ENCODE assay signal across 7 mouse cellular contexts in the genomic region with DNA sequence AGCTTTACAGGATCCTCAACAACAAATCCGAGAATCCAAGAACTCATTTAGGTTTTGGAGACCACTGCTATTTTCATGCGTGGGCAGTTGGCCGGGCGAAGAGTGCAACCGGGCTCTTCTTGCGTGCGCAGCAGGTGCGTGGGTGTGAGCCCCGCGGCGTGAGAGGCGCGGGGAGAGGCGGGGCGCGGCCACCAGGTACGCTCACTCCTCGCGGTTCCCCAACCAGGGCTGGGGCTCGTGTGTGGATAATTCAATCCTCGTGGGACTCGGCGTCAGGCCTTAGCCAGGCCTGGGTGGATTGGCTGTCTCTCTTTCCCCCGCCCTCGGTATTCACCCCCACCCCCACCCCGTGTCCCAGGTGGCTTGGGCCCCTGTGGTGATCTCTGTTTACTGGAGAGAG. TPM values are rescaled to one million over a fixed set of nuclear protein-coding genes. Genes with fewer than 3 reads are reported as not detected.
DNase-seq lines count a peak whose midpoint lies in the region; ATAC-seq lines count a peak whose summit lies in the region.

No protein-coding gene starts in this region.

- no peaks in the 10 kb centered on the region for H3K9me3 ChIP-seq in lung, embryonic 15.5 days
- H3K9me3 ChIP-seq in embryonic facial prominence, embryonic 10.5 days = no peaks in the 10 kb centered on the region
- H3K9me3 ChIP-seq in intestine, embryonic 14.5 days (ENCODE audit: control insufficient read depth, low read length) = no peaks in the 10 kb centered on the region
- no peaks in the 10 kb centered on the region for H3K9me3 ChIP-seq in midbrain, embryonic 16.5 days (replicated peaks; ENCODE audit: control insufficient read depth, low read length, poor library complexity, severe bottlenecking)

- peaks cover 49% of the 10 kb centered on the region for H3K27me3 ChIP-seq in lung, embryonic 15.5 days
- peaks cover 71% of the 10 kb centered on the region for H3K27me3 ChIP-seq in embryonic facial prominence, embryonic 10.5 days (replicated peaks; ENCODE audit: low read depth, poor library complexity, severe bottlenecking)
- H3K27me3 ChIP-seq in intestine, embryonic 14.5 days (replicated peaks; ENCODE audit: control insufficient read depth, insufficient read depth, low read length) = peaks cover 41% of the 10 kb centered on the region
- peaks cover 32% of the 10 kb centered on the region for H3K27me3 ChIP-seq in midbrain, embryonic 16.5 days (ENCODE audit: control insufficient read depth, insufficient read depth, low read depth, low read length)

- no peak for ATAC-seq in lung, embryonic 15.5 days (ENCODE audit: borderline replicate concordance, extremely low read depth, low FRiP score, low TSS enrichment)
- ATAC-seq in intestine, embryonic 14.5 days (replicated peaks; ENCODE audit: low FRiP score, low TSS enrichment, low read depth) = peak; percentile 21; the same call in 1 of the 2 replicates
- 0 out of 2 replicates have a peak, but pooled peaks have one; percentile 25 for ATAC-seq in midbrain, embryonic 16.5 days

- peaks cover 19% of the 10 kb centered on the region for H3K4me1 ChIP-seq in lung, embryonic 15.5 days
- H3K4me1 ChIP-seq in embryonic facial prominence, embryonic 10.5 days = peaks cover 25% of the 10 kb centered on the region
- H3K4me1 ChIP-seq in intestine, embryonic 14.5 days (replicated peaks; ENCODE audit: control insufficient read depth, insufficient read depth, low read length) = peaks cover 8% of the 10 kb centered on the region
- H3K4me1 ChIP-seq in midbrain, embryonic 16.5 days (ENCODE audit: control insufficient read depth, insufficient read depth, low read length) = peaks cover 24% of the 10 kb centered on the region

- H3K4me2 ChIP-seq in lung, embryonic 15.5 days = peak overlapping the region; percentile 61
- H3K4me2 ChIP-seq in intestine, embryonic 14.5 days (ENCODE audit: low read length) = peak overlapping the region; percentile 64
- H3K4me2 ChIP-seq in midbrain, embryonic 16.5 days (ENCODE audit: low read length) = peak overlapping the region; percentile 89

- 0 out of 2 replicates have a peak overlapping the region, but pooled peaks have one; percentile 35 for H3K9ac ChIP-seq in lung, embryonic 15.5 days
- H3K9ac ChIP-seq in intestine, embryonic 14.5 days (ENCODE audit: low read length) = no peak overlapping the region
- H3K9ac ChIP-seq in midbrain, embryonic 16.5 days (ENCODE audit: low read depth, low read length) = peak overlapping the region; percentile 67

- H3K27ac ChIP-seq in lung, embryonic 15.5 days = no peak overlapping the region
- H3K27ac ChIP-seq in embryonic facial prominence, embryonic 10.5 days (replicated peaks) = no peak overlapping the region
- H3K27ac ChIP-seq in intestine, embryonic 14.5 days (ENCODE audit: low read depth) = no peak overlapping the region
- H3K27ac ChIP-seq in midbrain, embryonic 16.5 days (ENCODE audit: low read length) = no peak overlapping the region

- DNase-seq in lung, postnatal 10 days = no peak
- no peak for DNase-seq in embryonic facial prominence, embryonic 10.5 days (ENCODE audit: low spot score)
- DNase-seq in intestine, embryonic 14.5 days (ENCODE audit: low spot score) = peak; percentile 63
- no peak for DNase-seq in urinary bladder, postnatal 36 days (ENCODE audit: low spot score in 2 of 2)
- DNase-seq in spleen, postnatal 10 days (ENCODE audit: low spot score in 2 of 2) = no peak

- no peaks in the 10 kb centered on the region for H3K36me3 ChIP-seq in lung, embryonic 15.5 days
- H3K36me3 ChIP-seq in embryonic facial prominence, embryonic 10.5 days (replicated peaks) = peaks cover 13% of the 10 kb centered on the region
- H3K36me3 ChIP-seq in intestine, embryonic 14.5 days (ENCODE audit: control insufficient read depth, insufficient read depth, low read length) = peaks cover 13% of the 10 kb centered on the region; the same call in 1 of the 2 replicates
- H3K36me3 ChIP-seq in midbrain, embryonic 16.5 days (ENCODE audit: control insufficient read depth, insufficient read depth, low read length) = 0 out of 2 replicates have a peak, but pooled peaks cover 2% of the 10 kb centered on the region

- H3K4me3 ChIP-seq in lung, embryonic 15.5 days = peak overlapping the region; percentile 32; the same call in 1 of the 2 replicates
- H3K4me3 ChIP-seq in embryonic facial prominence, embryonic 10.5 days = peak overlapping the region; percentile 54
- H3K4me3 ChIP-seq in intestine, embryonic 14.5 days (ENCODE audit: low read depth, low read length) = peak overlapping the region; percentile 28
- H3K4me3 ChIP-seq in midbrain, embryonic 16.5 days (ENCODE audit: low read depth, low read length) = peak overlapping the region; percentile 40

- WGBS in lung, embryonic 15.5 days = 8% methylated on average over 26 of the region's 26 CpGs
- WGBS in embryonic facial prominence, embryonic 10.5 days = 6% methylated on average over 26 of the region's 26 CpGs
- WGBS in intestine, embryonic 14.5 days = 6% methylated on average over 26 of the region's 26 CpGs
- WGBS in midbrain, embryonic 16.5 days = 7% methylated on average over 26 of the region's 26 CpGs

RNA-seq across cellular contexts. Expression of a gene that starts 1.2 kb away (rescaled TPM):
- 0.79 and 1.1 TPM in 2 replicates for polyA plus RNA-seq in lung, embryonic 15.5 days (2015; fragmentation: Nextera tagmentation; extraction: Ambion mirVana)
- 0.72 and 1.2 TPM in 2 replicates for polyA plus RNA-seq in embryonic facial prominence, embryonic 10.5 days (2016; fragmentation: Nextera tagmentation; extraction: Ambion mirVana)
- polyA plus RNA-seq in intestine, embryonic 14.5 days (2014; fragmentation: Nextera tagmentation; extraction: Ambion mirVana) = 1.2 and 1.7 TPM in 2 replicates
- polyA plus RNA-seq in midbrain, embryonic 16.5 days (2015; fragmentation: Nextera tagmentation; extraction: Ambion mirVana) = 6.9 and 7.8 TPM in 2 replicates

RNA-seq across cellular contexts. Expression of a gene that starts 7.1 kb away (rescaled TPM):
- polyA plus RNA-seq in lung, embryonic 15.5 days (2015; fragmentation: Nextera tagmentation; extraction: Ambion mirVana) = 5.5 and 6.0 TPM in 2 replicates
- 11.6 and 11.7 TPM in 2 replicates for polyA plus RNA-seq in embryonic facial prominence, embryonic 10.5 days (2016; fragmentation: Nextera tagmentation; extraction: Ambion mirVana)
- 13.6 and 14.1 TPM in 2 replicates for polyA plus RNA-seq in intestine, embryonic 14.5 days (2014; fragmentation: Nextera tagmentation; extraction: Ambion mirVana)
- polyA plus RNA-seq in midbrain, embryonic 16.5 days (2015; fragmentation: Nextera tagmentation; extraction: Ambion mirVana) = 12.7 and 13.6 TPM in 2 replicates

RNA-seq across cellular contexts. Expression of a gene that starts 15.9 kb away (rescaled TPM):
- 30.2 and 33.9 TPM in 2 replicates for polyA plus RNA-seq in lung, embryonic 15.5 days (2015; fragmentation: Nextera tagmentation; extraction: Ambion mirVana)
- 5.0 and 7.2 TPM in 2 replicates for polyA plus RNA-seq in embryonic facial prominence, embryonic 10.5 days (2016; fragmentation: Nextera tagmentation; extraction: Ambion mirVana)
- 11.7 and 12.2 TPM in 2 replicates for polyA plus RNA-seq in intestine, embryonic 14.5 days (2014; fragmentation: Nextera tagmentation; extraction: Ambion mirVana)
- 5.1 and 5.3 TPM in 2 replicates for polyA plus RNA-seq in midbrain, embryonic 16.5 days (2015; fragmentation: Nextera tagmentation; extraction: Ambion mirVana)

RNA-seq across cellular contexts. Expression of a gene that starts 24.0 kb away (rescaled TPM):
- polyA plus RNA-seq in lung, embryonic 15.5 days (2015; fragmentation: Nextera tagmentation; extraction: Ambion mirVana) = 175 and 179 TPM in 2 replicates
- polyA plus RNA-seq in embryonic facial prominence, embryonic 10.5 days (2016; fragmentation: Nextera tagmentation; extraction: Ambion mirVana) = 210 and 215 TPM in 2 replicates
- polyA plus RNA-seq in intestine, embryonic 14.5 days (2014; fragmentation: Nextera tagmentation; extraction: Ambion mirVana) = 159 and 164 TPM in 2 replicates
- polyA plus RNA-seq in midbrain, embryonic 16.5 days (2015; fragmentation: Nextera tagmentation; extraction: Ambion mirVana) = 165 and 167 TPM in 2 replicates

RNA-seq across cellular contexts. Expression of a gene that starts 25.9 kb away (rescaled TPM):
- 10.8 and 11.0 TPM in 2 replicates for polyA plus RNA-seq in lung, embryonic 15.5 days (2015; fragmentation: Nextera tagmentation; extraction: Ambion mirVana)
- 7.9 and 10.7 TPM in 2 replicates for polyA plus RNA-seq in embryonic facial prominence, embryonic 10.5 days (2016; fragmentation: Nextera tagmentation; extraction: Ambion mirVana)
- polyA plus RNA-seq in intestine, embryonic 14.5 days (2014; fragmentation: Nextera tagmentation; extraction: Ambion mirVana) = 9.0 and 9.5 TPM in 2 replicates
- 12.0 and 12.7 TPM in 2 replicates for polyA plus RNA-seq in midbrain, embryonic 16.5 days (2015; fragmentation: Nextera tagmentation; extraction: Ambion mirVana)
